ENCODE assay signal across 27 mouse cellular contexts in the genomic region with DNA sequence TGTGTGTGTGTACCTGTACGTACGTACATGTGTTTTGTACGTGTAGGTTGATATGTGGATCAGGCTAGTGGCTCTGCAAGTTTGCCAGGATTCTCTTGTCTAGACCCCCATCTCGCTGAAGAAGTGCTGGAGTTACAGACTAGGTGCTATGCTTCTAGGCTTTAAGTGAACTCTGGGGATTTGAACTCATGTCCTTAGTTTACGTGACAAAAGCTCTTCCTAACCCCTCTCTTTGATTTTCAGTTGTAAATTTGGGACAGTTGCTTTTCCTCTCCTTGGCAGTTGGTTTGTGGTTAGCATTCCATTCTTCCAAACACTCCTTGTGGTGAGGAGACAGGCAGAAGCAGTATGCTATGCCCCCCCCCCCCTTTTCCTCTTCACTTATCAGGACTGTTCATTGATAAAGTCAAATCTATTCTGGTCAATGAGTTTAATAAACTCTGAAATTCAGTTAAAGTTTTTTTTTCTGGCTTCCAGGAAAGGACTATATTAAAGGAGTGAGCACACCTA. TPM values are rescaled to one million over a fixed set of nuclear protein-coding genes. Genes with fewer than 3 reads are reported as not detected.
DNase-seq lines count a peak whose midpoint lies in the region; TF ChIP-seq lines count a peak whose summit lies in the region.
"Had no signal": no experiment of that assay in that cellular context is flagged by ENCODE, and none has a peak within 500 bp of the region (broad histone marks: within the 10 kb centered on the region; RNA-seq: fewer than 3 reads in every experiment).

No protein-coding gene starts in this region.

- H3K9ac ChIP-seq in heart, adult 2 months (ENCODE audit: low read depth, low read length): no peak overlapping the region
- H3K9ac ChIP-seq: embryonic facial prominence, embryonic 13.5 days; forebrain, embryonic 12.5 days; forebrain, embryonic 15.5 days; heart, embryonic 12.5 days; heart, embryonic 15.5 days; hindbrain, embryonic 13.5 days; intestine, embryonic 15.5 days had no signal

- no peak for TF ChIP-seq CTCF in heart, adult 2 months (IDR thresholded peaks at IDR 0.05)

- no peak overlapping the region for H3K27ac ChIP-seq in heart, adult 2 months
- H3K27ac ChIP-seq: embryonic facial prominence, embryonic 10.5 days; embryonic facial prominence, embryonic 13.5 days; forebrain, embryonic 12.5 days; forebrain, embryonic 15.5 days; heart, embryonic 15.5 days; hindbrain, embryonic 10.5 days; hindbrain, embryonic 13.5 days; intestine, embryonic 15.5 days had no signal

- 92% methylated on average over 5 of the region's 5 CpGs for WGBS in heart, adult 2 months

- TF ChIP-seq EP300 in heart, adult 2 months (IDR thresholded peaks at IDR 0.05; ENCODE audit: insufficient read depth, low read depth, low read length): no peak

- no peaks in the 10 kb centered on the region for H3K4me1 ChIP-seq in heart, adult 2 months (ENCODE audit: control insufficient read depth, insufficient read depth, low read length)

- peak; percentile 9 for DNase-seq in heart, adult 11 months
- DNase-seq in heart, adult 2 months: no peak
- DNase-seq in 3134 (ENCODE audit: extremely low read depth, insufficient read length, low spot score) (peak; percentile 19), ES-CJ7 (ENCODE audit: low read depth, low spot score) (peak; percentile 62), ZHBTc4 (ENCODE audit: low read depth, low spot score) (peak; percentile 37)
- DNase-seq in cerebellum, postnatal 36 days: no peak
- DNase-seq in kidney, adult 8-10 months: no peak
- DNase-seq: adrenal gland, postnatal 14 days; cerebellum, adult 11 months; cerebellum, adult 2 months; cerebellum, adult 9-11 months; cerebellum, postnatal 25 days; embryo, embryonic 11 days; gastrocnemius, postnatal 10 days; gastrocnemius, postnatal 36 days; heart, postnatal 10 days; heart, postnatal 36 days had no signal

- intact Hi-C loops in heart, adult 2 months (cut with DNase I): no loop called here

- H3K79me2 ChIP-seq in heart, adult 2 months (replicated peaks; ENCODE audit: control insufficient read depth, insufficient read depth, low read length): no peaks in the 10 kb centered on the region

- no peak for TF ChIP-seq POLR2A in heart, adult 2 months (IDR thresholded peaks at IDR 0.05; ENCODE audit: insufficient read depth, low read depth, low read length)

- H3K36me3 ChIP-seq in heart, adult 2 months (ENCODE audit: control insufficient read depth, insufficient read depth, low read length): no peaks in the 10 kb centered on the region
- H3K36me3 ChIP-seq: embryonic facial prominence, embryonic 10.5 days; embryonic facial prominence, embryonic 13.5 days; forebrain, embryonic 12.5 days; forebrain, embryonic 15.5 days; heart, embryonic 12.5 days; heart, embryonic 15.5 days; hindbrain, embryonic 10.5 days; hindbrain, embryonic 13.5 days; intestine, embryonic 15.5 days had no signal

- no peaks in the 10 kb centered on the region for H3K27me3 ChIP-seq in heart, adult 2 months (ENCODE audit: control insufficient read depth, insufficient read depth, low read length)
- H3K27me3 ChIP-seq: embryonic facial prominence, embryonic 13.5 days; forebrain, embryonic 12.5 days; forebrain, embryonic 15.5 days; heart, embryonic 12.5 days; heart, embryonic 15.5 days; hindbrain, embryonic 13.5 days; intestine, embryonic 15.5 days had no signal

- no peak overlapping the region for H3K4me3 ChIP-seq in heart, adult 2 months
- H3K4me3 ChIP-seq: embryonic facial prominence, embryonic 10.5 days; embryonic facial prominence, embryonic 13.5 days; erythroblast, embryonic 14.5 days; forebrain, embryonic 12.5 days; forebrain, embryonic 15.5 days; heart, embryonic 12.5 days; heart, embryonic 15.5 days; hindbrain, embryonic 10.5 days; hindbrain, embryonic 13.5 days; intestine, embryonic 15.5 days had no signal

RNA-seq across cellular contexts. Expression of a gene that starts 28.5 kb away (rescaled TPM):
- 1 to 10 TPM; 8.7 to 9.6 TPM for total RNA-seq in heart, adult 2 months (2021)
- 2.1 and 3.5 TPM in 2 replicates for polyA plus RNA-seq in heart, adult 2 months (2012; rRNA removed)

Comparison
In these comparisons a context has a peak if more than half of its experiments do, and no peak if none do; other contexts are left out.
1. DNase-seq: peak in heart, adult 11 months (single experiment), 3134 (single experiment), ES-CJ7 (single experiment) and ZHBTc4 (single experiment); none in heart, adult 2 months (0 of 2), cerebellum, postnatal 36 days (0 of 2) and kidney, adult 8-10 months (0 of 2).